Mouse (Mus musculus): ENCODE data around the gene Lrrc25. TPM values are rescaled to one million over a fixed set of nuclear protein-coding genes. Genes with fewer than 3 reads are reported as not detected.
A peak's percentile ranks its signal among the peaks of the same experiment; 100 is the strongest.

Lrrc25 gene
- polyA plus RNA-seq (2014; fragmentation: Nextera tagmentation; extraction: Ambion mirVana), result 1.2 and 2.0 TPM in 2 replicates

GRCm38 (mm10) chr8:70615894-70616293, at the start of gene Lrrc25:
Lrrc25 (plus strand) TSS chr8:70616155.
- Histone ChIP-seq H3K36me3 (ENCODE audit: control insufficient read depth, insufficient read depth, low read length) (no peaks in the 10 kb centered on the region), H3K4me3 (ENCODE audit: low read depth, low read length) (no peak within 1 kb of the TSS), H3K27ac (ENCODE audit: low read depth) (no peak within 1 kb of the TSS), H3K27me3 (replicated peaks; ENCODE audit: control insufficient read depth, insufficient read depth, low read length) (no peaks in the 10 kb centered on the region), H3K4me2 (ENCODE audit: low read length) (no peak within 1 kb of the TSS), H3K9ac (ENCODE audit: low read length) (no peak within 1 kb of the TSS), H3K9me3 (ENCODE audit: control insufficient read depth, low read length) (no peaks in the 10 kb centered on the region), H3K4me1 (replicated peaks; ENCODE audit: control insufficient read depth, insufficient read depth, low read length) (peaks cover 13% of the 10 kb centered on the region; the same call in 1 of the 2 replicates)
- DNase-seq (ENCODE audit: low spot score) (no peak), ATAC-seq (replicated peaks; ENCODE audit: low FRiP score, low TSS enrichment, low read depth) (no peak)
- 80% methylated on average over 3 of the region's 3 CpGs for WGBS

- no peaks in the 10 kb centered on the region for H3K4me1 ChIP-seq (replicated peaks; ENCODE audit: control insufficient read depth, insufficient read depth, low read length)
- H3K36me3 ChIP-seq (ENCODE audit: control insufficient read depth, insufficient read depth, low read length), result peaks cover 4% of the 10 kb centered on the region; the same call in 1 of the 2 replicates
- ATAC-seq (replicated peaks; ENCODE audit: low FRiP score, low TSS enrichment, low read depth), result no peak
- H3K9me3 ChIP-seq (ENCODE audit: control insufficient read depth, low read length), result no peaks in the 10 kb centered on the region
- H3K4me2 ChIP-seq (ENCODE audit: low read length), result no peak overlapping the region
- no peak overlapping the region for H3K27ac ChIP-seq (ENCODE audit: low read depth)
- no peak overlapping the region for H3K4me3 ChIP-seq (ENCODE audit: low read depth, low read length)
- no peak overlapping the region for H3K9ac ChIP-seq (ENCODE audit: low read length)
- no peaks in the 10 kb centered on the region for H3K27me3 ChIP-seq (replicated peaks; ENCODE audit: control insufficient read depth, insufficient read depth, low read length)
- no peak for DNase-seq (ENCODE audit: low spot score)
Observed at GRCm38 (mm10) chr8:70570360-70570759, 45.6 kb upstream of the Lrrc25 start.

- 89% methylated on average over 6 of the region's 6 CpGs for WGBS
- no peak for DNase-seq (ENCODE audit: low spot score)
Observed at GRCm38 (mm10) chr8:70570990-70571389, 45.0 kb upstream of the Lrrc25 start.

DNA sequence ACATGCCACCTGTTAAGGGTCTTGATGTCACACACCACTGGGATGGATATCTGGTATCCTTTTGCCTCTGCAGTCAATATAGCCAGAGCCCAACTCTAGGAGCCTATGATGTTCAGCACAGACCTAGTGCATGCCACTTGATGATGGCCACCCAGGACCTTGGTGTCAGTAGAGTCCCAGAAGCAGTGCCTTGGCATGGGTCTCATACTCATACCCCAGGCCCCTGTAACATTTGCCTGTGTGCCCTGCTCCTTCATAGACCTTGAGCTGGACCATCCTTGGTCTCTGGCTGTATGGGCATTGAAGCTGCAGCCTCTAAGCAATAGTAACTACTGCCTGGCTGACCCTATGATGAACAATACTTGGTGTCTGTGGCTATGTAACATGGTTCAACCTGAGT, 41.7 kb upstream of the Lrrc25 start:
- H3K4me3 ChIP-seq (ENCODE audit: low read depth, low read length), result no peak overlapping the region
- H3K9ac ChIP-seq (ENCODE audit: low read length), result no peak overlapping the region
- H3K9me3 ChIP-seq (ENCODE audit: control insufficient read depth, low read length), result no peaks in the 10 kb centered on the region
- no peak overlapping the region for H3K27ac ChIP-seq (ENCODE audit: low read depth)
- H3K27me3 ChIP-seq (replicated peaks; ENCODE audit: control insufficient read depth, insufficient read depth, low read length), result no peaks in the 10 kb centered on the region
- peaks cover 22% of the 10 kb centered on the region for H3K36me3 ChIP-seq (ENCODE audit: control insufficient read depth, insufficient read depth, low read length)
- ATAC-seq (replicated peaks; ENCODE audit: low FRiP score, low TSS enrichment, low read depth), result no peak
- H3K4me1 ChIP-seq (replicated peaks; ENCODE audit: control insufficient read depth, insufficient read depth, low read length), result no peaks in the 10 kb centered on the region
- DNase-seq (ENCODE audit: low spot score), result no peak
- H3K4me2 ChIP-seq (ENCODE audit: low read length), result no peak overlapping the region

More at GRCm38 (mm10) chr8:70570990-70571389, 45.0 kb upstream of the Lrrc25 start:
- no peaks in the 10 kb centered on the region for H3K4me1 ChIP-seq (replicated peaks; ENCODE audit: control insufficient read depth, insufficient read depth, low read length)
- no peak overlapping the region for H3K4me2 ChIP-seq (ENCODE audit: low read length)
- H3K4me3 ChIP-seq (ENCODE audit: low read depth, low read length), result no peak overlapping the region
- no peaks in the 10 kb centered on the region for H3K9me3 ChIP-seq (ENCODE audit: control insufficient read depth, low read length)
- peaks cover 4% of the 10 kb centered on the region; the same call in 1 of the 2 replicates for H3K36me3 ChIP-seq (ENCODE audit: control insufficient read depth, insufficient read depth, low read length)
- no peak overlapping the region for H3K27ac ChIP-seq (ENCODE audit: low read depth)
- H3K27me3 ChIP-seq (replicated peaks; ENCODE audit: control insufficient read depth, insufficient read depth, low read length), result no peaks in the 10 kb centered on the region
- ATAC-seq (replicated peaks; ENCODE audit: low FRiP score, low TSS enrichment, low read depth), result no peak
- H3K9ac ChIP-seq (ENCODE audit: low read length), result no peak overlapping the region

DNA sequence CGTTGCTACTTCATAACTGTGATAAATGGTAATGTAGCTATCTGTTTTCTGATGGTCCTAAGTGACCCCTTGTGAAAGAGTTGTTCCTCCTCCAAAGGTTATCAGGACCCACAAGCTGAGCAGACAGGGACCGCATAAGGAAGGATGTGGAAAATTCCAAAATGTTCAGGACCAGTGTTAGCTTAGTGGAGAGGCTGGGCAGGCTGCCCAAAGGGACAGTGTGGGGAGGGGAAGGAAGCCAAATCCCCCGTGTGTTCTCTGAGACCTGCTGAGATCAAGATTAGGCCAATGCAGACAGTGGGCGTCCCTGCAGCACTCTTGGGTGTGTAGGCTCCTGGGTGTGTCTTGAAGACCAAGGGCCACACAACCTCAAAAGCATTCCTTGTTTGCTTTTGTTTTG, 41.0 kb upstream of the Lrrc25 start:
- H3K27ac ChIP-seq (ENCODE audit: low read depth), result no peak overlapping the region
- peaks cover 25% of the 10 kb centered on the region for H3K36me3 ChIP-seq (ENCODE audit: control insufficient read depth, insufficient read depth, low read length)
- no peaks in the 10 kb centered on the region for H3K9me3 ChIP-seq (ENCODE audit: control insufficient read depth, low read length)
- no peak overlapping the region for H3K4me3 ChIP-seq (ENCODE audit: low read depth, low read length)
- no peak overlapping the region for H3K9ac ChIP-seq (ENCODE audit: low read length)
- 77% methylated on average over 4 of the region's 4 CpGs for WGBS
- no peak overlapping the region for H3K4me2 ChIP-seq (ENCODE audit: low read length)
- H3K4me1 ChIP-seq (replicated peaks; ENCODE audit: control insufficient read depth, insufficient read depth, low read length), result no peaks in the 10 kb centered on the region
- ATAC-seq (replicated peaks; ENCODE audit: low FRiP score, low TSS enrichment, low read depth) (no peak), DNase-seq (ENCODE audit: low spot score) (no peak)
- no peaks in the 10 kb centered on the region for H3K27me3 ChIP-seq (replicated peaks; ENCODE audit: control insufficient read depth, insufficient read depth, low read length)

DNA sequence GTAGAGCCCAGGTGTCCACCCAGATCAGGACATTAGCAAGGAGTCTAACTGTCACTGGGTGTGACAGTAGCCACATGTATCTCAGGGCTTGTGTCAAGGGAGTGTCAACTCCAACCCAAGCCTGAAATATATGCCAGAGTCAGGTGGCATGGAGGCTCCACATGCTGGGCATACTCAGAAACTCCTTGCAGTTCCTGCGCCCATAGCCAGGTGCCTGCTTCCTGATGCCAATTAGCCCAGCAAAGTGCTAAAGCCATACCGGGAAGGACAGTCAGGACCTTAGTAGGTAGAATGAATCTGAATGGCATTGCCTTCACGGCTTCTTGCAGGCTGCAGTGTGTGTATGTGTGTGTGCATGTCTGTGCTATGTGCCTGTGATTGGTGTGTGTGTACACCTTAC, 38.7 kb upstream of the Lrrc25 start:
- H3K4me3 ChIP-seq (ENCODE audit: low read depth, low read length), result no peak overlapping the region

DNA sequence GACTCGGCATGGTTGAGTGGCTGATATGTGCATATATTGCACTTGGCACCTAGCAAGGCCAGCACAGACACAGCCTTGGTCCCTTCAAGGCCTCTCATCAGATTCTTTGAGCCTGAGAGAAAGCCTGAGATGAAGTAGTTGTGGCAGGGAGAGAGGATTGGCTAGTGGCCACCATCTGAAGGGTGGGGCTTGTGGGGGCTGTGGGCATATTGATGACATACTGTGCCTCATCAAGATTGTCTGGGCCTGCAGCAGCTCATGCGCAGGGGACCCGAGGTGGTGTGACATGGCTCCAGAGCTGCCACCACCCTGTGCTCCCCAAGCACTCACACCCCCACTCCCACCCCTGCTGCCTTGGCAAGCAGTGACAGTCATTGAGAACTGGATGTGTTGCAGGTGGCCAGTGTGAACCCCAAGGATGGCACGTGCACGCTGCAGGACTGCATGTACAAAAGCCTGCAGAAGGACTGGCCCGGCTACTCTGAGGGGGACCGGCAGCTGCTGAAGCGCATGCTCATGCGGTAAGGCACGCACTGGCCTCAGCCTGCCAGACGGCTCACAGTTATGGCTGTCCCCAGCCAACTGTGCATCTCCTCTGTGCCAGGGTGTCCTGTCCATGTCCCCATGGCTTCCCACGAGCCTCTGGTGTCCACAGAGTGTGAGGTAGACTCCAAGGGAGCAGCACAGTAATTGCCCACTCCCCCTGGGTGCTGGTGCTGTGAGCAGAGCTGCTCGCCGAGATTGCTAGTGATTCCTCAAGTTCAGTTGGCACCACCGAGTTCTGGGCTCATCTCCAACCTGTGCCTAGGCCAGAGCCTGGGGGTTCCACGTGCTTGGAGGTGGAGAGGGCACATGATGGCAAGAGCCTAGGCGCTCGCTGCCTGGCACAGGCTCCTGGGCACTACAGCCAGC, 32.2 kb upstream of the Lrrc25 start:
- H3K9me3 ChIP-seq (ENCODE audit: control insufficient read depth, low read length), result no peaks in the 10 kb centered on the region
- no peak overlapping the region for H3K9ac ChIP-seq (ENCODE audit: low read length)
- DNase-seq (ENCODE audit: low spot score), result no peak
- no peak overlapping the region for H3K27ac ChIP-seq (ENCODE audit: low read depth)
- no peak for ATAC-seq (replicated peaks; ENCODE audit: low FRiP score, low TSS enrichment, low read depth)
- H3K36me3 ChIP-seq (ENCODE audit: control insufficient read depth, insufficient read depth, low read length), result peaks cover 89% of the 10 kb centered on the region
- no peaks in the 10 kb centered on the region for H3K4me1 ChIP-seq (replicated peaks; ENCODE audit: control insufficient read depth, insufficient read depth, low read length)
- no peaks in the 10 kb centered on the region for H3K27me3 ChIP-seq (replicated peaks; ENCODE audit: control insufficient read depth, insufficient read depth, low read length)
- no peak overlapping the region for H3K4me3 ChIP-seq (ENCODE audit: low read depth, low read length)
- H3K4me2 ChIP-seq (ENCODE audit: low read length), result no peak overlapping the region
- 95% methylated on average over 18 of the region's 18 CpGs for WGBS

More for the DNA sequence above, 38.7 kb upstream of the Lrrc25 start:
- ATAC-seq (replicated peaks; ENCODE audit: low FRiP score, low TSS enrichment, low read depth) (no peak), DNase-seq (ENCODE audit: low spot score) (no peak)
- no peaks in the 10 kb centered on the region for H3K4me1 ChIP-seq (replicated peaks; ENCODE audit: control insufficient read depth, insufficient read depth, low read length)
- H3K4me2 ChIP-seq (ENCODE audit: low read length), result no peak overlapping the region
- H3K9me3 ChIP-seq (ENCODE audit: control insufficient read depth, low read length), result no peaks in the 10 kb centered on the region
- no peak overlapping the region for H3K9ac ChIP-seq (ENCODE audit: low read length)
- H3K36me3 ChIP-seq (ENCODE audit: control insufficient read depth, insufficient read depth, low read length), result peaks cover 48% of the 10 kb centered on the region
- H3K27me3 ChIP-seq (replicated peaks; ENCODE audit: control insufficient read depth, insufficient read depth, low read length), result no peaks in the 10 kb centered on the region
- WGBS, result 90% methylated on average over 3 of the region's 3 CpGs
- no peak overlapping the region for H3K27ac ChIP-seq (ENCODE audit: low read depth)

GRCm38 (mm10) chr8:70584606-70585257, 31.2 kb upstream of the Lrrc25 start:
- DNase-seq (ENCODE audit: low spot score) (no peak), ATAC-seq (replicated peaks; ENCODE audit: low FRiP score, low TSS enrichment, low read depth) (0 out of 2 replicates have a peak, but pooled peaks have one; percentile 8)
- Histone ChIP-seq H3K27ac (ENCODE audit: low read depth) (no peak overlapping the region), H3K27me3 (replicated peaks; ENCODE audit: control insufficient read depth, insufficient read depth, low read length) (no peaks in the 10 kb centered on the region), H3K36me3 (ENCODE audit: control insufficient read depth, insufficient read depth, low read length) (peaks cover 89% of the 10 kb centered on the region), H3K4me2 (ENCODE audit: low read length) (no peak overlapping the region), H3K9me3 (ENCODE audit: control insufficient read depth, low read length) (no peaks in the 10 kb centered on the region), H3K4me3 (ENCODE audit: low read depth, low read length) (no peak overlapping the region), H3K4me1 (replicated peaks; ENCODE audit: control insufficient read depth, insufficient read depth, low read length) (no peaks in the 10 kb centered on the region), H3K9ac (ENCODE audit: low read length) (no peak overlapping the region)
- WGBS, result 88% methylated on average over 9 of the region's 9 CpGs
